Mouse (Mus musculus) bone marrow, adult 2 months (tissue): ENCODE measurements around the gene Hsf5.

ENCODE experiments used
- CTCF ChIP-seq: fragments of 200-500 bp; IDR thresholded peaks from 2 replicates; pipeline ENCODE4 v1.5.1; 2011; ENCODE audit warnings: low read length, control low read depth; ENCODE audit not compliant: control insufficient read depth, insufficient read depth
- POLR2A ChIP-seq: fragments of 200-500 bp; IDR thresholded peaks from 2 replicates; pipeline ENCODE4 v1.6.1; 2011; ENCODE audit warnings: low read depth, mild to moderate bottlenecking, control low read depth, low read length, borderline replicate concordance; ENCODE audit not compliant: control insufficient read depth

DNA sequence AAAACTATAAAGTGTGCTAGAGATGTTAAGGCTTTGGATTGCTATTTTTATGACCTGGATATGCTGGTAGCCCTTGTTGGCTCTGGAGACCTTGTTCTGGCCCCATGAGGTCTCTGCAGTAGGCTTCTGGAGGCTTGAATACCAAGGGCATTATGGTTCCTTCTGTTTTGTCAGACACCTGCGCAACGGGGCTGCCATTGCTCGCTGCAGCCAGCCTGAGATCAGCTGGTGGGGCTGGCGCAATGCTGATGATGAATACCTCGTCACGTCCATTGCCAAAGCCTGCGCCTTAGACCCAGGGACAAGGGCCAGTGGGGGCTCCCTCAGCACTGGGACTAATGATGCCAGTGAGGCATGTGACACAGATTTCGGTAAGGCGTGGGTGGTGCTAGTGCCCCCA is 14.7 kb upstream of the Hsf5 start:
- TF ChIP-seq CTCF (no peak), POLR2A (no peak)
